Mouse (Mus musculus) erythroblast, embryonic 14.5 days (primary cell): ENCODE measurements around the gene Snn. TPM values are rescaled to one million over a fixed set of nuclear protein-coding genes. Genes with fewer than 3 reads are reported as not detected.

Source experiments
- H3K27me3 ChIP-seq: 2 replicates; pipeline ENCODE4 v1.6.1; 2012; ENCODE audit warnings: inconsistent platforms; ENCODE audit not compliant: control insufficient read depth
- H3K36me3 ChIP-seq: 2 replicates; pipeline ENCODE4 v1.6.1; 2012; ENCODE audit warnings: mild to moderate bottlenecking, inconsistent platforms; ENCODE audit not compliant: control insufficient read depth
- H3K4me1 ChIP-seq: 2 replicates; pipeline ENCODE4 v1.6.1; 2012; ENCODE audit warnings: inconsistent platforms; ENCODE audit not compliant: control insufficient read depth
- H3K4me3 ChIP-seq: replicated peaks from 2 replicates; pipeline ENCODE3; 2012; ENCODE audit warnings: moderate library complexity, mild to moderate bottlenecking, inconsistent platforms
- H3K9me3 ChIP-seq: 2 replicates; pipeline ENCODE4 v1.6.1; 2012; ENCODE audit warnings: low read length, inconsistent platforms, mixed read lengths; ENCODE audit not compliant: control insufficient read depth
- GATA1 ChIP-seq: IDR thresholded peaks from 2 replicates; pipeline ENCODE4 v1.6.1; 2012; ENCODE audit warnings: low read length, inconsistent platforms, mixed read lengths
- TAL1 ChIP-seq: IDR thresholded peaks from 3 replicates; pipeline ENCODE4 v1.6.1; 2012; ENCODE audit warnings: low read length, inconsistent platforms, mixed read lengths
- polyA plus RNA-seq: library from polyadenylated mRNA; stranded (reverse); fragments of >175 nt; gene quantifications from 2 replicates; pipeline ENCODE4 v1.2.3, GENCODE M21; 2012

Snn gene
- polyA plus RNA-seq, 1 experiment, result 0.04 TPM

DNA sequence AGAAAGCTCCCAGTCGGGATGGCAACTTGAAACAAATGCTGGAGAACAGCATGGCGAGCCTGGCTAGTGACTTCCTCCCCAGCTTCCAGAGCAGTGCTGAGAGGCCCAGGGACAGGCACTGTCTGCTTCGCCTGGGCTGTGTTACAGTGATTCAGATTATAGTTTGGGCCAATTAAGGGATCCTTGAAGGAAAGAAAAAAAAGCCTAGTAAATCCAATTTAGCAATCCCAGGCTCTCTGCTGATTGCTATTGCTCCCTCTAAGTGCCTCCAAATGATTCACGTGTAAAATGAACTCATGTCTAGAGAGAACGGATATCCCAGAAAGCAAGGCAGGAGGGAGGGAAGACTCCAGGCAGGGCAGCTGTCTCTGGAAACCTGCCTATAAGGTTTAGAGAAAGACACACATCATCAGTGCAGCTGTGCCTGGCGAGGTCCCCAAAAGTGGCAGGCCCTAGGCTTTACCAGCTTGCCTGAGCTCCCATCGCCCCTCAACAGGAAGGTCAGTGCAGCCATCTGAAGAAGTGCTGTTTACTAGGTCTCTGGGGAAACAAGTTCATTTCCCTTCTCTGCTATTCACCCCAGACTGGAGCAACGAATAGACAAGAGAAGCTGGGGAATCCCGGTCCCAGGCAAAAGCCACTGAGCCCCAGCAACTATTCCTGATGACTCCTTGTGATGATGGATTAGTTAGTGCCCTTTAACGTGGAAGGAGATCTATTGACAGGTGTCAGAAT lies 30.3 kb downstream of the Snn start:
- TF ChIP-seq GATA1 (no peak), TAL1 (no peak)
- H3K4me3 ChIP-seq, result no peak overlapping the region
- no peaks in the 10 kb centered on the region for H3K27me3 ChIP-seq
- peaks cover 87% of the 10 kb centered on the region for H3K36me3 ChIP-seq
- peaks cover 7% of the 10 kb centered on the region for H3K4me1 ChIP-seq
- H3K9me3 ChIP-seq, result no peaks in the 10 kb centered on the region

DNA sequence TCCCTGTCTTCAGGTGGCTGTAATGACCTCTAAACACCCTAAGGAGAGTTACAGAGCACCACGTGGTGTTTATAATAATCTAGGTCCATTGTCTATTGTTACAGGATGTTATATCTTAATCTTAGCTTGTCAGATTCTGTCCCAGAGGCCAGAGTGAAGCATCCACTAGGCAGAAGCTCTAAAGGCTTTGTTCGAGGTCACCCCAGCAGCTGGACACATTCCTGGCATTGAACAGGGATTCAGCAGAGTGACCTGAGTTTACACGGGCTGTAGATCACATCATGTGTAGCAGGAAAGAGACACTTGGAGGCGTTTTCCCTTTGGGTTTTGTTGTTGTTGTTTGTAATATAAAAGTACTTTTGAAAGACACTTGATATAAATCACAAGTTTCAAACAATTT lies 31.3 kb downstream of the Snn start:
- peaks cover 79% of the 10 kb centered on the region for H3K36me3 ChIP-seq
- H3K27me3 ChIP-seq, result no peaks in the 10 kb centered on the region
- H3K9me3 ChIP-seq, result no peaks in the 10 kb centered on the region
- peaks cover 7% of the 10 kb centered on the region for H3K4me1 ChIP-seq
- no peak for TF ChIP-seq TAL1
- TF ChIP-seq GATA1, result no peak
- H3K4me3 ChIP-seq, result no peak overlapping the region

DNA sequence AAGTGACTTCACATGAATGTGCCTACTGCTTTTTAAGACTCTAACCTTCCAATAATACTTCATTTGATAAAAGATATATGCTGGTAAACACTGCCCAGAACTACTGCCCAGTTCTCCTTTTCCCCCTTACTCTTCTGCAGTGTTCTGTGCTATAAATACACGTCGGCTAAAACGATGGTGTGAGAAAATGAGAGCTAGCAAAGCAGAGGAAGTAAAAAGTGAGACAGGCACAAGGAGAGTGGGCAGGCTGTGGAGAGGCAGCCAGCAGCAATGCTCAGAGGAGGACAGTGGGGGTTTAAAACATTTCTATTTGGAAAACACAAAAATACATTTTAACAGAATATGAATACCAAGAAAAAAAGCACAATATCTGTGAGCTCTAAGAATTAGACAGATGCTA lies 31.8 kb downstream of the Snn start:
- Histone ChIP-seq H3K9me3 (no peaks in the 10 kb centered on the region), H3K4me1 (peaks cover 7% of the 10 kb centered on the region), H3K4me3 (no peak overlapping the region), H3K27me3 (no peaks in the 10 kb centered on the region), H3K36me3 (peaks cover 77% of the 10 kb centered on the region)
- TF ChIP-seq TAL1 (no peak), GATA1 (no peak)

DNA sequence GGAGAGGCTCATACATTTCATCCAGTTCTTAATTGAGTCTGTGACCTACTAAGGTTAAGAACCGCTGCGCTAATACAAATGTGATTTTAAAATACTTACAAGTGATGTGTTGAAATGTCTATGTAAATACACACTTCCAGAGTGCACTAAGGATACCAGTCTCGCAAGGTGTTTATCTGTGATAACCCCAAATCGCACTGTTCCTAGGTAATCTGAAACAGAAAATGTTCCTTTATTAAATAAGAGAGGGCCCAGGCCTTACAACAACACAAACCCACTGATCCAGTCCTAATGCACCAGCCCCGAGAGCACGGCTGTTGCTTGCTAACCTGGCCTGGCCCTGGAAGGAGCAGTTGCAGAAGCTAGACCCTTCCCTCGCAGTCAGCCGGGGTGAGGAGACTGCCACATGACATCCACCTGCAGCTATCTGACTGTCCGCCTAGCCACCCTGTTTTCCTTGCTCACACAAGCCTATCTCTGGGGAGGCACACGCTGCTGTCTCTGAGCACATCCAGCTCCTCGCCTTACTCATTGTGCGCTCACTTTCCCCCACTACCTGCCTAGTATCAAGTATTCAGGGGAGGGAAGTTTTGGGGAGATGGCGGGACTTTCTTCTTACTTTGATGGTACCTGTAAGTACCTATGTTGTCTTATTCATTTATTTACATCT lies 33.1 kb downstream of the Snn start:
- H3K4me1 ChIP-seq, result peaks cover 7% of the 10 kb centered on the region
- H3K36me3 ChIP-seq, result peaks cover 67% of the 10 kb centered on the region
- TF ChIP-seq GATA1, result no peak
- no peak for TF ChIP-seq TAL1
- no peaks in the 10 kb centered on the region for H3K27me3 ChIP-seq
- H3K9me3 ChIP-seq, result no peaks in the 10 kb centered on the region
- H3K4me3 ChIP-seq, result no peak overlapping the region

DNA sequence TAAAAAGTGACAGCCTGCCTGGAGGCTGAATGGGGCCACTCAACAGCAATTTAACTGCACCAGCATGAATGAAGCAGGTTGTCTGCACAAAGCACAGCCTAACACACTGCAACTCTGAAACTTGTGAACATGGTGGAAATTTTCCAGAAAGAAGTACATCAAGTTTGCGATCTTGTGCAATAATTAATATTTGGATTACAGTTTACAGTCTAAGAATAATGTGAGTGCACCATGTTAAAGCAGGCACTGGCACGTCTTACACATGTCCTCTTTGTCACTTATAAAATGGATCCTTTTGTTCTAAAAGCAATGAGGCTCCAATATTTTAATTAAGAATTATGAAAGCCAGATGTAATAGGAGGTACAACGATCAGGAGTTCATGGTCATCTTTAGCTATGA lies 36.6 kb downstream of the Snn start:
- H3K36me3 ChIP-seq, result peaks cover 47% of the 10 kb centered on the region
- peaks cover 7% of the 10 kb centered on the region for H3K4me1 ChIP-seq
- no peaks in the 10 kb centered on the region for H3K9me3 ChIP-seq
- H3K27me3 ChIP-seq, result no peaks in the 10 kb centered on the region
- TF ChIP-seq GATA1 (no peak), TAL1 (no peak)
- no peak overlapping the region for H3K4me3 ChIP-seq

DNA sequence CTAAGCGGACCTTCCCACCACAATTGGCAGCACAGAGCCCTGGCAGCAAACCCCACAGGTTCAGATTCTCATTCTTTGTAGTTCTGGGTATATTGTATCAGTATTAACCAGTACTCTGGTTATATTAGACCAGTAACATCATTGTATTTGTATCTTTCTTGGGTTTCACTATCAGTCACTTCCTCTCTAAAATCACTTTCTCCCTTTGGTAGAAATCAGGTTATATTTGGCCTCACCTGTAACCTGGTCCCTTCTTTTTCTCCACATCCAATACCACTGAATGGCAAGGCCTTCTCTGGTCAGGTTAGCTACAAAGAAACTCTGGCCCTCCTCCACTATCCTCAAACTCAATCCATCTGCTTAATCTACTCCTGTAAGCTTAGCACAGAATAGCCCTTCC lies 44.2 kb downstream of the Snn start:
- Histone ChIP-seq H3K9me3 (no peaks in the 10 kb centered on the region), H3K36me3 (peaks cover 40% of the 10 kb centered on the region), H3K27me3 (no peaks in the 10 kb centered on the region), H3K4me1 (no peaks in the 10 kb centered on the region), H3K4me3 (no peak overlapping the region)
- no peak for TF ChIP-seq GATA1
- TF ChIP-seq TAL1, result no peak

DNA sequence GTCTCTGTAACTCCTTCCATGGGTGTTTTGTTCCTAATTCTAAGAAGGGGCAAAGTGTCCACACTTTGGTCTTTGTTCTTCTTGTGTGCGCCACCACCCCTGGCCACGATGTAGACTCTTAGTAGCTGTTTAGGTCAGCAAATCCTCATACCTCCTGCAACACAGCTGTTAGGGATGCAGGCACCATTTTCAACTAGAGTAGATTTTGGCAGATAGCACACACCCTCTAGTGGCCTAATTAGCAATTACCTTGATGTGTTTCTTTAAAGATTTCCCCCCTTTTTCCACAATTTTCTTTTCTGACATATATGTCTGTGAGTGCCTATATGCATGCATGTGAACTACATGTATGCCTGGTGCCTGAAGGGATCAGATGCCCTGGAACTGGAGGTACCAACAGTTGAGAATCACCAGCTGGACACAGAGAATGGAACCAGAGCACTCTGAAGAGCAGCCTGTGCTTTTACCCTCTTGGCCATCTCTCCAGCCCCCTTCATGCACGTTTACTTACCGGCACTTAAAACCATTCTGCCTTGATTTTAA lies 48.5 kb downstream of the Snn start:
- Histone ChIP-seq H3K4me1 (no peaks in the 10 kb centered on the region), H3K36me3 (peaks cover 32% of the 10 kb centered on the region), H3K9me3 (no peaks in the 10 kb centered on the region), H3K4me3 (no peak overlapping the region), H3K27me3 (no peaks in the 10 kb centered on the region)
- TF ChIP-seq GATA1 (no peak), TAL1 (no peak)

DNA sequence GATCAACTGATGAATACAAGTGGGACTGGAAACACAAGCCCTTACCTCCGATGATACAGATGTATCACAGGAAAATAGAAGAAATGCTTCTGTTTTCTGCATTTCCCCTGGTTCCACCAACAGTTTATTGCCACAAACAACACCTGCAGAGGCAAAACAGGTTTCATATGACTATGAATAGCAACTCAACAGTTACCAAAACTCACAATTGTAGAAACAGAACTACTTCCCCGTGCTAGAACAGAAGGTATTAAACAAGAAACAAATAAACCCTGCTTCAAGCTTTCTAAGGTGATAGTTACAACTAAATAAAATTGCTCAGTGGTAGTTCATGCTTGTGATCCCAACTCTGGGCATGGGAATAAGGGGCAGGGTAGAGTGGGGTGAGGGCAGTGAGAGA lies 61.9 kb downstream of the Snn start:
- no peak for TF ChIP-seq GATA1
- no peak for TF ChIP-seq TAL1
- Histone ChIP-seq H3K36me3 (peaks cover 84% of the 10 kb centered on the region), H3K4me3 (no peak overlapping the region), H3K4me1 (no peaks in the 10 kb centered on the region), H3K27me3 (no peaks in the 10 kb centered on the region), H3K9me3 (no peaks in the 10 kb centered on the region)

DNA sequence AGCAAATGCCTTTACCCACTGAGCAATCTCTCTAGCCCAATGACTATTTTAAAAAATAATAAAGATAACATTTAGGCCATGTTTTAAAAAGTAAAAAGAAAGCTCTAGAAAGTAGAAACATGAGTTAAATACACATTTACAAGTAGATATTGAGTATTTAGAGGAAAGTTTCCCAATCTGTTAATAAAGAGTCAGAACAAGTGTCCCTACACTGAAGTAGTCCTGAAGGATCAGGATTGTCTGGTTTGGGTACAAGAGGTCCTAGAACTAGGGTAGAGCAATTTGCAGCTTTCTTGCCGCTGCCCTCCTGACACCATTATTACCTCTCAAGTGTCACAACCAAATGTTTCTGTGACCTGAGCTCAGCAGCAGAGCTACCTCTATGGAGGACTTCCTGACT lies 63.4 kb downstream of the Snn start:
- H3K4me1 ChIP-seq, result no peaks in the 10 kb centered on the region
- peaks cover 86% of the 10 kb centered on the region for H3K36me3 ChIP-seq
- no peaks in the 10 kb centered on the region for H3K27me3 ChIP-seq
- no peak for TF ChIP-seq GATA1
- TF ChIP-seq TAL1, result no peak
- H3K4me3 ChIP-seq, result no peak overlapping the region
- no peaks in the 10 kb centered on the region for H3K9me3 ChIP-seq

Other genes starting within 250 kb of the Snn start
- not detected in 2 replicates for gene Gm11172, start 248.0 kb upstream of the Snn start, polyA plus RNA-seq
- 0.57 and 0.65 TPM in 2 replicates for gene Rmi2, start 225.9 kb upstream of the Snn start, polyA plus RNA-seq
- gene Litaf, start 5.2 kb downstream of the Snn start, polyA plus RNA-seq, result 1.1 and 2.0 TPM in 2 replicates
- gene Txndc11, start 73.7 kb downstream of the Snn start, polyA plus RNA-seq, result 1.8 and 2.0 TPM in 2 replicates
- 0.50 and 0.54 TPM in 2 replicates for gene Zc3h7a, start 115.4 kb downstream of the Snn start, polyA plus RNA-seq
- 0.68 and 0.77 TPM in 2 replicates for gene Rsl1d1, start 142.4 kb downstream of the Snn start, polyA plus RNA-seq
- gene Gspt1, start 193.4 kb downstream of the Snn start, polyA plus RNA-seq, result 7.9 and 9.5 TPM in 2 replicates